Mouse (Mus musculus): Measurements from ENCODE around the gene E2f2. TPM values are rescaled to one million over a fixed set of nuclear protein-coding genes. Genes with fewer than 3 reads are reported as not detected.

E2f2 gene
- polyA plus RNA-seq, 1 experiment from 2014 or later = 10.0 TPM

DNA sequence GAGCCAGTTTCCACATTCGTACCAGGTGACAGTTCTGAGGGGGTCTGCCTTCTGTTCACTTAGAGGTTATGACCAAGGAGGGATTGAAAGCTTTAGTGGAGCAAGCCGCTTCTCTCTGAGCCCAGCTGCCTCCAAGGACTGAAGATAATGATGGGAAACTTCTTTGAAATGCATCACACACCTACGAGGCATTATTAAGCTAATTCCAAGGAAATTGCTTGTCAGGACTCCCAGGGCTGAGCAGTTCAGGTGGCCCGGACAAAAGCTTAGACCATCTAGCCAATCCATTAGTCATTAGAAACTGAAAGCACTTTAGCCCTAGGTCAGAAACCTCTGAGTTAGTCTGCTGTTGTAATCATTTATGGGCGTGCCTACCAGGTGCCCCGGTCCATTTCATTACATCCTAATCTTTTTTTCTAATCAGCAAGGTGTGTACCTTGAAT lies 25.5 kb upstream of the E2f2 start:
- no peak for ATAC-seq (ENCODE audit: insufficient number of reproducible peaks, low FRiP score, low TSS enrichment, low read depth)
- Histone ChIP-seq H3K9ac (no peak overlapping the region), H3K9me3 (no peaks in the 10 kb centered on the region), H3K4me1 (peaks cover 69% of the 10 kb centered on the region), H3K4me3 (peak overlapping the region; percentile 89), H3K27ac (peak overlapping the region; percentile 98), H3K27me3 (no peaks in the 10 kb centered on the region), H3K4me2 (peak overlapping the region; percentile 64), H3K36me3 (no peaks in the 10 kb centered on the region)
- 7% methylated on average over 6 of the region's 6 CpGs for whole genome bisulfite sequencing

DNA sequence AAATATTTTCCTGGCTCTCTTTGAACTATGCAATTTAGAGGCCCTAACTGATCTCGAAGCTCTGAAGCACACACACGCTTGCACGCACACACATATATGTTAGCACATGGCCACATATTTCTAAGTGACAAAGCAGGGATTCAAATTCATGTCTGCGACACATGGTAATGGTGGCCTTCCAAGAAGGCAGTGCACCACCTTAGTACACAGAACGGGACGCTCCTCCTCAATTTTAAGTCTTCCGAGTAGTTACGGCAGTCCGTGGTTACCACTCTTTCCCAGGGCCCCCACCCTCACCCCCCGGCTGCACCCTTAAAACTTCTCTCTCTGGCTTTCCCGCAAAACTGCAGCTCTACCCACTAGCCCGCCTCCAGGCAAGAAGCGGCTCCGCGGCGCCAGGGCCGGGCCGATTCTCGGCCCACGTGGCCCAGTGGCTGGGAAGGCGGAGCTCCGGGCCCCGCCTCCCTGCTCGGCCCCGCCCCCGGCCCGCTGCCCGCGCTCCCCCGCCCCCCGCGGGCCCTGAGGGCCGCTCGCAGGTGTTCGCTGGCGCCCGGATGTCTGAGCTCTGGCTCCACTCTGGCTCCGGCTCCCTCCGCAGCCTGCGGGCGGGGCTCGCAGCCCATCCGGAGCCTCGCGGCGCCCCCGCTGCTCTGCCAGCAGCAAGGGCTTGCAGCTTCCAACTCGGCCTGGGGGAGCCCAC lies 24.6 kb upstream of the E2f2 start:
- Histone ChIP-seq H3K9me3 (no peaks in the 10 kb centered on the region), H3K27me3 (no peaks in the 10 kb centered on the region), H3K4me1 (peaks cover 67% of the 10 kb centered on the region), H3K27ac (peak overlapping the region; percentile 98), H3K9ac (0 out of 2 replicates have a peak overlapping the region, but pooled peaks have one; percentile 14), H3K36me3 (no peaks in the 10 kb centered on the region), H3K4me2 (peak overlapping the region; percentile 64), H3K4me3 (peak overlapping the region; percentile 36)
- peak; percentile 69 for ATAC-seq (ENCODE audit: insufficient number of reproducible peaks, low FRiP score, low TSS enrichment, low read depth)
- under 1% methylated on average over 33 of the region's 48 CpGs for WGBS

- no peaks in the 10 kb centered on the region for H3K36me3 ChIP-seq
- peak overlapping the region; percentile 98 for H3K27ac ChIP-seq
- 4% methylated on average over 31 of the region's 31 CpGs for WGBS
- no peaks in the 10 kb centered on the region for H3K9me3 ChIP-seq
- ATAC-seq (ENCODE audit: insufficient number of reproducible peaks, low FRiP score, low TSS enrichment, low read depth) = no peak
- no peaks in the 10 kb centered on the region for H3K27me3 ChIP-seq
- H3K4me2 ChIP-seq = peak overlapping the region; percentile 64
- H3K4me1 ChIP-seq = peaks cover 62% of the 10 kb centered on the region
- H3K4me3 ChIP-seq = peak overlapping the region; percentile 36
- 0 out of 2 replicates have a peak overlapping the region, but pooled peaks have one; percentile 0 for H3K9ac ChIP-seq
These were observed 23.7 kb upstream of the E2f2 start for GRCm38 (mm10) chr4:136148342-136149044.

GRCm38 (mm10) chr4:136149045-136149379 lies 23.2 kb upstream of the E2f2 start:
- peak overlapping the region; percentile 98 for H3K27ac ChIP-seq
- no peak overlapping the region for H3K4me2 ChIP-seq
- WGBS = 72% methylated on average over 2 of the region's 2 CpGs
- no peak overlapping the region for H3K4me3 ChIP-seq
- H3K9me3 ChIP-seq = no peaks in the 10 kb centered on the region
- H3K4me1 ChIP-seq = peaks cover 62% of the 10 kb centered on the region
- no peaks in the 10 kb centered on the region for H3K27me3 ChIP-seq
- no peaks in the 10 kb centered on the region for H3K36me3 ChIP-seq
- no peak overlapping the region for H3K9ac ChIP-seq
- no peak for ATAC-seq (ENCODE audit: insufficient number of reproducible peaks, low FRiP score, low TSS enrichment, low read depth)

- peak overlapping the region; percentile 88 for H3K27ac ChIP-seq
- 25% methylated on average over 3 of the region's 3 CpGs for WGBS
- H3K4me2 ChIP-seq = no peak overlapping the region
These were observed 22.5 kb upstream of the E2f2 start for GRCm38 (mm10) chr4:136149734-136150133.

DNA sequence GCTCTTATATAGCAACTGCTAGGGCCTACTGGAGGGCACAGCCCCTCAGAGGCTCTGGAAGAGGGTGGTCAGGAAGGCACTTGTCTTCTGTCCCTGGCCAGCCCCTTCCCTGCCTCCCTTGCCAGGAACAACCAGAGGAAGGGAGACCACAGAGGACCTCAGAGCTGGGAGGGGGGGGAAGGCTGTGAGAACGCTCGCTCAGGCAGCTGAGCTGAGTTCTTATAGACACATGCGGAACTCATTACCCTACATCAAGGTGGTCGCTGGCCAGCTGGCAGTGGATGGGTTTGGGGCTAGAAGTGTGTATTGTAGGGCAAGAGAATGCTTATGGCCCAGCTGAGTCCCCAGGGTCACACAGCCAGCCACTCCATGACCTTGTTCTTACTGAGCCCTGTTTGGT lies 21.6 kb upstream of the E2f2 start:
- Histone ChIP-seq H3K9me3 (no peaks in the 10 kb centered on the region), H3K36me3 (no peaks in the 10 kb centered on the region), H3K4me1 (peaks cover 61% of the 10 kb centered on the region), H3K4me3 (0 out of 2 replicates have a peak overlapping the region, but pooled peaks have one; percentile 1), H3K4me2 (peak overlapping the region; percentile 13; the same call in 1 of the 2 replicates), H3K27me3 (no peaks in the 10 kb centered on the region), H3K27ac (peak overlapping the region; percentile 88), H3K9ac (no peak overlapping the region)
- ATAC-seq (ENCODE audit: insufficient number of reproducible peaks, low FRiP score, low TSS enrichment, low read depth) = peak; percentile 57
- WGBS = 24% methylated on average over 4 of the region's 4 CpGs

More at GRCm38 (mm10) chr4:136149734-136150133, 22.5 kb upstream of the E2f2 start:
- Histone ChIP-seq H3K9me3 (no peaks in the 10 kb centered on the region), H3K27me3 (no peaks in the 10 kb centered on the region), H3K4me3 (no peak overlapping the region), H3K4me1 (peaks cover 64% of the 10 kb centered on the region), H3K36me3 (no peaks in the 10 kb centered on the region), H3K9ac (no peak overlapping the region)
- no peak for ATAC-seq (ENCODE audit: insufficient number of reproducible peaks, low FRiP score, low TSS enrichment, low read depth)

GRCm38 (mm10) chr4:136152821-136153220 lies 19.4 kb upstream of the E2f2 start:
- no peak overlapping the region for H3K4me2 ChIP-seq
- H3K36me3 ChIP-seq = no peaks in the 10 kb centered on the region
- no peak overlapping the region for H3K27ac ChIP-seq
- ATAC-seq (ENCODE audit: insufficient number of reproducible peaks, low FRiP score, low TSS enrichment, low read depth) = no peak
- WGBS = 84% methylated on average over 4 of the region's 4 CpGs
- no peak overlapping the region for H3K4me3 ChIP-seq
- H3K4me1 ChIP-seq = peaks cover 40% of the 10 kb centered on the region
- H3K9me3 ChIP-seq = no peaks in the 10 kb centered on the region
- no peak overlapping the region for H3K9ac ChIP-seq
- H3K27me3 ChIP-seq = no peaks in the 10 kb centered on the region

- no peak for ATAC-seq (ENCODE audit: insufficient number of reproducible peaks, low FRiP score, low TSS enrichment, low read depth)
- Histone ChIP-seq H3K9ac (no peak overlapping the region), H3K27ac (0 out of 2 replicates have a peak overlapping the region, but pooled peaks have one; percentile 33), H3K27me3 (no peaks in the 10 kb centered on the region), H3K36me3 (no peaks in the 10 kb centered on the region), H3K4me3 (no peak overlapping the region), H3K4me1 (peaks cover 31% of the 10 kb centered on the region), H3K4me2 (no peak overlapping the region), H3K9me3 (no peaks in the 10 kb centered on the region)
- WGBS = 43% methylated on average over 9 of the region's 9 CpGs
These were observed 17.7 kb upstream of the E2f2 start for GRCm38 (mm10) chr4:136154462-136154861.

DNA sequence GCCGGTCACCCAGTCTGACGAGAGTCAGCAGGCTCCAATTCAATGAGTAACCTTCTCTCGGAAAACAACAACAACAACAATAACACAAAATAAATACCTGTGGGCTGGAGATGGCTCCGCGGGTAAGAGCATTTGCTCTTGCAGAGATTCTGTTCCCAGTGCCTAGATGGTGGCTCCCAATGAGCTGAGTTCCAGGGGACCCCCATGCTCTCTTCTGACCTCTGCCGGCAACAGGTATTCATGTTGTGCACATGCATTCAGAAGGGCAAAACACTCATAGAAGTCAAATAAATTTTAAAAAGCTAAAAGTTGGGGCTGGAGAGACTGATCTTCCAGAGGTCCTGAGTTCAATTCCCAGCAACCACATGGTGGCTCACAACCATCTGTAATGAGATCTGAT lies 13.7 kb upstream of the E2f2 start:
- no peak overlapping the region for H3K4me2 ChIP-seq
- no peaks in the 10 kb centered on the region for H3K27me3 ChIP-seq
- ATAC-seq (ENCODE audit: insufficient number of reproducible peaks, low FRiP score, low TSS enrichment, low read depth) = no peak
- no peak overlapping the region for H3K4me3 ChIP-seq
- no peak overlapping the region for H3K9ac ChIP-seq
- no peaks in the 10 kb centered on the region for H3K36me3 ChIP-seq
- no peak overlapping the region for H3K27ac ChIP-seq
- peaks cover 17% of the 10 kb centered on the region for H3K4me1 ChIP-seq
- H3K9me3 ChIP-seq = no peaks in the 10 kb centered on the region
- 80% methylated on average over 6 of the region's 6 CpGs for WGBS

DNA sequence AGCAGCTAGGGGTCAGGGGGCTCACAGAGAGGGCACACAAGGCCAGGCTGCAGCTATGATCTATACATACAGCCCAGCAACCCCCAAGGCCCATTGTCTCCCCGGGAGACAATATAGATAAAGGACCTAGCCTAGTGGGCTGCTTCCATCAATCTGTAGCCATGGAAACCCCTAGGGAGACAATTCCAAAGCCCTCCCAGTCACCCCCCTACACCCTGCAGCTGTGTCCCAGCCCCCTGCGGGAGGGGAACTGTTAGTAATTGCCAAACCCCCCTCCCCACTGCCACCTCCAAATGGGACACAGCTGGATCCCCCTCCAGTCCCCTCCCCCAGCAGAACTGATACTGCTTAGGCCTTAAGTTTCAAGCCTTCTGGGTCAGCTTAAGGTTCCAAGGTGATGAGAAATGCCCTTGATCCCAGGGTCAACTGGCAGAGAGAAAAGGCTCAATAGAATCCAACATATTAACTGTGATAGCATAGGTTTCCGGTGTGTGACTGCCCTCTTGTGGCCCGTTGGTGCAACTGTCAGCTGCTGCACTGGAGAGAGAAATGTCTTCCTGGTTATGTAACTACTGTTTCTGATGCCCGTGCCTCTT lies 12.3 kb upstream of the E2f2 start:
- no peaks in the 10 kb centered on the region for H3K36me3 ChIP-seq
- H3K27ac ChIP-seq = no peak overlapping the region
- 9% methylated on average over 5 of the region's 5 CpGs for WGBS
- no peak overlapping the region for H3K4me3 ChIP-seq
- no peak overlapping the region for H3K4me2 ChIP-seq
- no peak overlapping the region for H3K9ac ChIP-seq
- peaks cover 17% of the 10 kb centered on the region for H3K4me1 ChIP-seq
- no peaks in the 10 kb centered on the region for H3K9me3 ChIP-seq
- ATAC-seq (ENCODE audit: insufficient number of reproducible peaks, low FRiP score, low TSS enrichment, low read depth) = peak; percentile 28; the same call in 1 of the 2 replicates
- no peaks in the 10 kb centered on the region for H3K27me3 ChIP-seq

- Histone ChIP-seq H3K27ac (0 out of 2 replicates have a peak overlapping the region, but pooled peaks have one; percentile 3), H3K9ac (no peak overlapping the region), H3K36me3 (no peaks in the 10 kb centered on the region), H3K9me3 (no peaks in the 10 kb centered on the region), H3K27me3 (no peaks in the 10 kb centered on the region), H3K4me1 (peaks cover 17% of the 10 kb centered on the region), H3K4me2 (no peak overlapping the region), H3K4me3 (no peak overlapping the region)
- WGBS = 2% methylated on average over 11 of the region's 11 CpGs
- peak; percentile 62 for ATAC-seq (ENCODE audit: insufficient number of reproducible peaks, low FRiP score, low TSS enrichment, low read depth)
These were observed 8.7 kb upstream of the E2f2 start for GRCm38 (mm10) chr4:136163448-136163847.

- no peak overlapping the region for H3K4me2 ChIP-seq
- WGBS = 66% methylated on average over 8 of the region's 8 CpGs
- H3K27ac ChIP-seq = no peak overlapping the region
- ATAC-seq (ENCODE audit: insufficient number of reproducible peaks, low FRiP score, low TSS enrichment, low read depth) = no peak
- H3K9ac ChIP-seq = no peak overlapping the region
- H3K4me3 ChIP-seq = no peak overlapping the region
- H3K9me3 ChIP-seq = no peaks in the 10 kb centered on the region
- peaks cover 10% of the 10 kb centered on the region for H3K4me1 ChIP-seq
- H3K27me3 ChIP-seq = no peaks in the 10 kb centered on the region
- H3K36me3 ChIP-seq = no peaks in the 10 kb centered on the region
These were observed 7.2 kb upstream of the E2f2 start for GRCm38 (mm10) chr4:136164981-136165380.
